Mouse (Mus musculus) intestine, embryonic 15.5 days (tissue): ENCODE measurements around the gene Tbk1. TPM values are rescaled to one million over a fixed set of nuclear protein-coding genes. Genes with fewer than 3 reads are reported as not detected.
A peak's percentile ranks its signal among the peaks of the same experiment; 100 is the strongest.

Experiments used
- ATAC-seq: fragments of 200-750 bp; cut with Nextera tagmentation; 2 replicates; pipeline ENCODE4 v1.8.0; 2017; ENCODE audit warnings: moderate TSS enrichment, moderate library complexity
- H3K27ac ChIP-seq: fragments of 300-500 bp; sonication (generic); 2 replicates; pipeline ENCODE4 v1.5.1; 2015; ENCODE audit warnings: mild to moderate bottlenecking, inconsistent platforms
- H3K27me3 ChIP-seq: fragments of 300-500 bp; sonication (generic); replicated peaks from 2 replicates; pipeline ENCODE4 v1.6.1; 2015; ENCODE audit warnings: inconsistent platforms
- H3K36me3 ChIP-seq: fragments of 300-500 bp; sonication (generic); 2 replicates; pipeline ENCODE4 v1.6.1; 2015; ENCODE audit warnings: inconsistent platforms
- H3K4me1 ChIP-seq: fragments of 300-500 bp; sonication (generic); replicated peaks from 2 replicates; pipeline ENCODE4 v1.6.1; 2015; ENCODE audit warnings: inconsistent platforms
- H3K4me2 ChIP-seq: fragments of 300-500 bp; sonication (generic); replicated peaks from 2 replicates; pipeline ENCODE4 v1.6.1; 2015; ENCODE audit warnings: mild to moderate bottlenecking, inconsistent platforms
- H3K4me3 ChIP-seq: fragments of 300-500 bp; sonication (generic); replicated peaks from 2 replicates; pipeline ENCODE4 v1.5.1; 2015; ENCODE audit warnings: inconsistent platforms
- H3K9ac ChIP-seq: fragments of 300-500 bp; sonication (generic); 2 replicates; pipeline ENCODE4 v1.6.1; 2015; ENCODE audit warnings: inconsistent platforms
- H3K9me3 ChIP-seq: fragments of 300-500 bp; sonication (generic); 2 replicates; pipeline ENCODE4 v1.6.1; 2016; ENCODE audit warnings: inconsistent platforms
- WGBS: fragments of 180-500 bp; shearing (Covaris S2); methylation state at CpG from one replicate; pipeline ENCODE4 v1.1.7; 2015; 5-methylcytosine and 5-hydroxymethylcytosine counted together
- polyA plus RNA-seq: library from polyadenylated mRNA; unstranded; fragments of >200 nt; fragmentation: Nextera tagmentation; extraction: Ambion mirVana; gene quantifications from 2 replicates; pipeline ENCODE4 v1.2.1, GENCODE M21; 2015

The Tbk1 gene
- polyA plus RNA-seq, 1 experiment from 2014 or later, result 35.1 TPM

- Histone ChIP-seq H3K4me2 (no peak overlapping the region), H3K36me3 (peaks cover 32% of the 10 kb centered on the region), H3K9me3 (no peaks in the 10 kb centered on the region), H3K27ac (no peak overlapping the region), H3K9ac (no peak overlapping the region), H3K4me3 (no peak overlapping the region), H3K4me1 (0 out of 2 replicates have a peak, but pooled peaks cover 3% of the 10 kb centered on the region), H3K27me3 (no peaks in the 10 kb centered on the region)
- no peak for ATAC-seq
- WGBS, result 95% methylated on average over 10 of the region's 10 CpGs
Measured at GRCm38 (mm10) chr10:121568026-121568425, 18.6 kb downstream of the Tbk1 start.

GRCm38 (mm10) chr10:121564447-121564846, 22.1 kb downstream of the Tbk1 start:
- Histone ChIP-seq H3K4me1 (0 out of 2 replicates have a peak, but pooled peaks cover 3% of the 10 kb centered on the region), H3K36me3 (peaks cover 27% of the 10 kb centered on the region), H3K9ac (no peak overlapping the region), H3K9me3 (no peaks in the 10 kb centered on the region), H3K4me3 (no peak overlapping the region), H3K27ac (no peak overlapping the region), H3K27me3 (no peaks in the 10 kb centered on the region), H3K4me2 (no peak overlapping the region)
- ATAC-seq, result no peak
- WGBS, result 87% methylated on average over 8 of the region's 8 CpGs

GRCm38 (mm10) chr10:121558231-121558630, 28.4 kb downstream of the Tbk1 start:
- Histone ChIP-seq H3K27me3 (no peaks in the 10 kb centered on the region), H3K9me3 (no peaks in the 10 kb centered on the region), H3K4me3 (no peak overlapping the region), H3K4me2 (no peak overlapping the region), H3K36me3 (peaks cover 32% of the 10 kb centered on the region), H3K27ac (no peak overlapping the region), H3K9ac (no peak overlapping the region), H3K4me1 (no peaks in the 10 kb centered on the region)
- peak; percentile 55; the same call in 1 of the 2 replicates for ATAC-seq
- WGBS, result 79% methylated on average over 2 of the region's 2 CpGs

- no peaks in the 10 kb centered on the region for H3K27me3 ChIP-seq
- H3K4me1 ChIP-seq, result no peaks in the 10 kb centered on the region
- ATAC-seq, result no peak
Measured at GRCm38 (mm10) chr10:121556263-121556662, 30.3 kb downstream of the Tbk1 start.

GRCm38 (mm10) chr10:121550334-121550733, 36.3 kb downstream of the Tbk1 start:
- H3K36me3 ChIP-seq, result peaks cover 30% of the 10 kb centered on the region
- no peaks in the 10 kb centered on the region for H3K4me1 ChIP-seq
- WGBS, result 85% methylated on average over 9 of the region's 9 CpGs
- H3K27ac ChIP-seq, result no peak overlapping the region
- no peak overlapping the region for H3K4me2 ChIP-seq
- no peak for ATAC-seq
- H3K9ac ChIP-seq, result no peak overlapping the region
- H3K9me3 ChIP-seq, result no peaks in the 10 kb centered on the region
- H3K4me3 ChIP-seq, result no peak overlapping the region
- H3K27me3 ChIP-seq, result no peaks in the 10 kb centered on the region

More at GRCm38 (mm10) chr10:121556263-121556662, 30.3 kb downstream of the Tbk1 start:
- H3K27ac ChIP-seq, result no peak overlapping the region
- peaks cover 38% of the 10 kb centered on the region for H3K36me3 ChIP-seq
- H3K9me3 ChIP-seq, result no peaks in the 10 kb centered on the region
- H3K4me2 ChIP-seq, result no peak overlapping the region
- 76% methylated on average over 6 of the region's 6 CpGs for WGBS
- H3K9ac ChIP-seq, result no peak overlapping the region
- H3K4me3 ChIP-seq, result no peak overlapping the region

- ATAC-seq, result no peak
- 84% methylated on average over 5 of the region's 5 CpGs for WGBS
Measured at GRCm38 (mm10) chr10:121549670-121550069, 36.9 kb downstream of the Tbk1 start.

GRCm38 (mm10) chr10:121547162-121547561, 39.4 kb downstream of the Tbk1 start:
- Histone ChIP-seq H3K4me2 (no peak overlapping the region), H3K27ac (no peak overlapping the region), H3K27me3 (no peaks in the 10 kb centered on the region), H3K9ac (no peak overlapping the region), H3K4me1 (no peaks in the 10 kb centered on the region), H3K9me3 (no peaks in the 10 kb centered on the region), H3K36me3 (peaks cover 18% of the 10 kb centered on the region), H3K4me3 (no peak overlapping the region)
- ATAC-seq, result no peak
- 83% methylated on average over 6 of the region's 6 CpGs for WGBS

More at GRCm38 (mm10) chr10:121549670-121550069, 36.9 kb downstream of the Tbk1 start:
- Histone ChIP-seq H3K9ac (no peak overlapping the region), H3K36me3 (peaks cover 30% of the 10 kb centered on the region), H3K27me3 (no peaks in the 10 kb centered on the region), H3K9me3 (no peaks in the 10 kb centered on the region), H3K27ac (no peak overlapping the region), H3K4me1 (no peaks in the 10 kb centered on the region), H3K4me2 (no peak overlapping the region), H3K4me3 (no peak overlapping the region)

GRCm38 (mm10) chr10:121543577-121543976, 43.0 kb downstream of the Tbk1 start:
- Histone ChIP-seq H3K4me3 (no peak overlapping the region), H3K4me2 (no peak overlapping the region), H3K9me3 (no peaks in the 10 kb centered on the region), H3K27me3 (no peaks in the 10 kb centered on the region), H3K27ac (no peak overlapping the region), H3K36me3 (peaks cover 4% of the 10 kb centered on the region), H3K4me1 (no peaks in the 10 kb centered on the region), H3K9ac (no peak overlapping the region)
- WGBS, result 93% methylated on average over 6 of the region's 6 CpGs
- ATAC-seq, result no peak

- H3K4me3 ChIP-seq, result no peak overlapping the region
- H3K9ac ChIP-seq, result no peak overlapping the region
- H3K4me2 ChIP-seq, result no peak overlapping the region
- H3K4me1 ChIP-seq, result no peaks in the 10 kb centered on the region
- H3K36me3 ChIP-seq, result peaks cover 3% of the 10 kb centered on the region
- 92% methylated on average over 3 of the region's 3 CpGs for WGBS
- H3K9me3 ChIP-seq, result no peaks in the 10 kb centered on the region
- no peak overlapping the region for H3K27ac ChIP-seq
- ATAC-seq, result no peak
- no peaks in the 10 kb centered on the region for H3K27me3 ChIP-seq
Measured at GRCm38 (mm10) chr10:121542156-121542555, 44.4 kb downstream of the Tbk1 start.

GRCm38 (mm10) chr10:121534995-121535394, 51.6 kb downstream of the Tbk1 start:
- H3K4me1 ChIP-seq, result 0 out of 2 replicates have a peak, but pooled peaks cover 3% of the 10 kb centered on the region
- H3K27ac ChIP-seq, result no peak overlapping the region
- WGBS, result 57% methylated on average over 4 of the region's 4 CpGs
- no peak overlapping the region for H3K4me2 ChIP-seq
- no peak overlapping the region for H3K4me3 ChIP-seq
- no peaks in the 10 kb centered on the region for H3K27me3 ChIP-seq
- H3K36me3 ChIP-seq, result no peaks in the 10 kb centered on the region
- H3K9me3 ChIP-seq, result no peaks in the 10 kb centered on the region
- no peak overlapping the region for H3K9ac ChIP-seq
- ATAC-seq, result no peak

- 12% methylated on average over 32 of the region's 32 CpGs for WGBS
- Histone ChIP-seq H3K4me2 (peak overlapping the region; percentile 66), H3K4me3 (peak overlapping the region; percentile 32), H3K9me3 (no peaks in the 10 kb centered on the region), H3K27ac (no peak overlapping the region), H3K27me3 (no peaks in the 10 kb centered on the region), H3K9ac (peak overlapping the region; percentile 17; the same call in 1 of the 2 replicates), H3K4me1 (0 out of 2 replicates have a peak, but pooled peaks cover 3% of the 10 kb centered on the region), H3K36me3 (no peaks in the 10 kb centered on the region)
- ATAC-seq, result peak; percentile 73
Measured at GRCm38 (mm10) chr10:121533137-121533872, 53.3 kb downstream of the Tbk1 start.

- Histone ChIP-seq H3K36me3 (no peaks in the 10 kb centered on the region), H3K9me3 (no peaks in the 10 kb centered on the region), H3K9ac (no peak overlapping the region), H3K4me1 (0 out of 2 replicates have a peak, but pooled peaks cover 3% of the 10 kb centered on the region), H3K27ac (no peak overlapping the region), H3K4me2 (no peak overlapping the region), H3K4me3 (no peak overlapping the region), H3K27me3 (no peaks in the 10 kb centered on the region)
- 74% methylated on average over 5 of the region's 5 CpGs for WGBS
- no peak for ATAC-seq
Measured at GRCm38 (mm10) chr10:121531541-121531940, 55.0 kb downstream of the Tbk1 start.
